Comparison of ENCODE assay signal across 9 mouse cellular contexts in genomic region chr19:45812673-45813252, GRCm38 (mm10). TPM values are rescaled to one million over a fixed set of nuclear protein-coding genes. Genes with fewer than 3 reads are reported as not detected.
A peak's percentile ranks its signal among the peaks of the same experiment; 100 is the strongest.
DNase-seq lines count a peak whose midpoint lies in the region; ATAC-seq and TF ChIP-seq lines count a peak whose summit lies in the region.
"Had no signal": no experiment of that assay in that cellular context is flagged by ENCODE, and none has a peak within 500 bp of the region (broad histone marks: within the 10 kb centered on the region; RNA-seq: fewer than 3 reads in every experiment).

No protein-coding gene starts in this region.

- H3K9ac ChIP-seq in CH12.LX (ENCODE audit: insufficient read depth, low read depth), result 0 out of 2 replicates have a peak overlapping the region, but pooled peaks have one; percentile 39
- H3K9ac ChIP-seq in forebrain, embryonic 14.5 days (ENCODE audit: low read length), result peak overlapping the region; percentile 33
- H3K9ac ChIP-seq in liver, postnatal 0 days (replicated peaks), result no peak overlapping the region

- no peak overlapping the region for H3K4me3 ChIP-seq in CH12.LX (replicated peaks in 1 of 3; ENCODE audit: low read depth in 2 of 3, low read length in 2 of 3, poor library complexity in 1 of 3)
- H3K4me3 ChIP-seq in forebrain, embryonic 14.5 days (ENCODE audit: low read depth, low read length), result peak overlapping the region; percentile 22
- H3K4me3 ChIP-seq in liver, postnatal 0 days (ENCODE audit: low read depth, low read length), result peak overlapping the region; percentile 26; the same call in 1 of the 2 replicates

- 17% methylated on average over 8 of the region's 8 CpGs for WGBS in forebrain, embryonic 14.5 days
- 18% methylated on average over 8 of the region's 8 CpGs for WGBS in liver, postnatal 0 days (ENCODE audit: insufficient replicate concordance)

- H3K36me3 ChIP-seq in CH12.LX (replicated peaks in 1 of 2; ENCODE audit: control insufficient read depth in 1 of 2, insufficient read depth in 1 of 2, low read length in 1 of 2), result no peaks in the 10 kb centered on the region
- H3K36me3 ChIP-seq in forebrain, embryonic 14.5 days (ENCODE audit: control insufficient read depth, insufficient read depth, low read length), result no peaks in the 10 kb centered on the region
- H3K36me3 ChIP-seq in liver, postnatal 0 days (replicated peaks; ENCODE audit: insufficient read depth, low read length), result no peaks in the 10 kb centered on the region

- TF ChIP-seq EP300 in CH12.LX (IDR thresholded peaks at IDR 0.05; ENCODE audit: low read length), result no peak
- TF ChIP-seq EP300 in liver, postnatal 0 days (IDR thresholded peaks at IDR 0.05; ENCODE audit: low read depth), result no peak

- TF ChIP-seq RAD21 in CH12.LX (IDR thresholded peaks at IDR 0.05; ENCODE audit: low read depth, low read length), result no peak

- no peaks in the 10 kb centered on the region for H3K27me3 ChIP-seq in CH12.LX (replicated peaks)
- H3K27me3 ChIP-seq in forebrain, embryonic 14.5 days (replicated peaks; ENCODE audit: control insufficient read depth, insufficient read depth, low read length), result no peaks in the 10 kb centered on the region
- H3K27me3 ChIP-seq in liver, postnatal 0 days (ENCODE audit: insufficient read depth, low read length), result peaks cover 30% of the 10 kb centered on the region

- no peaks in the 10 kb centered on the region for H3K79me2 ChIP-seq in CH12.LX (replicated peaks; ENCODE audit: control insufficient read depth, extremely low read depth, insufficient read depth, poor library complexity, severe bottlenecking)

- DNase-seq in heart, adult 11 months, result peak; percentile 81
- no peak for DNase-seq in heart, adult 8-10 months (ENCODE audit: low spot score)
- no peak for DNase-seq in CH12.LX (ENCODE audit: extremely low read depth)
- peak; percentile 64 for DNase-seq in forebrain, embryonic 14.5 days (ENCODE audit: low spot score)
- DNase-seq in liver, postnatal 0 days, result no peak
- no peak for DNase-seq in thymus, postnatal 4 days
- no peak for DNase-seq in right cerebral cortex, postnatal 4 days

- dilution Hi-C loops in CH12.LX (cut with MboI; ENCODE audit: extremely low pct_ligation_motif_present, extremely low pct_unique_long_range_greater_than_20kb, low sequenced_read_pairs), result no loop called here

- H3K27ac ChIP-seq in CH12.LX (ENCODE audit: insufficient read depth, low read depth), result no peak overlapping the region
- H3K27ac ChIP-seq in forebrain, embryonic 14.5 days (ENCODE audit: low read depth, low read length), result no peak overlapping the region
- H3K27ac ChIP-seq in liver, postnatal 0 days (ENCODE audit: low read depth), result no peak overlapping the region

- no peaks in the 10 kb centered on the region for H3K9me3 ChIP-seq in CH12.LX (replicated peaks; ENCODE audit: low read length)
- no peaks in the 10 kb centered on the region for H3K9me3 ChIP-seq in forebrain, embryonic 14.5 days (replicated peaks; ENCODE audit: control insufficient read depth, low read length)
- H3K9me3 ChIP-seq in liver, postnatal 0 days (ENCODE audit: low read length), result no peaks in the 10 kb centered on the region

- H3K4me2 ChIP-seq in CH12.LX (ENCODE audit: insufficient read depth, low read depth, poor library complexity, severe bottlenecking), result peak overlapping the region; percentile 90
- H3K4me2 ChIP-seq in forebrain, embryonic 14.5 days (ENCODE audit: low read length), result peak overlapping the region; percentile 50
- H3K4me2 ChIP-seq in liver, postnatal 0 days (ENCODE audit: low read depth, low read length), result peak overlapping the region; percentile 71

- no peak for ATAC-seq in forebrain, embryonic 14.5 days
- ATAC-seq in liver, postnatal 0 days, result no peak
- ATAC-seq in erythroid progenitor cell, adult 5-6 weeks (replicated peaks; ENCODE audit: low FRiP score, poor library complexity, severe bottlenecking), result no peak

- H3K4me1 ChIP-seq in CH12.LX (ENCODE audit: control insufficient read depth in 1 of 2, insufficient read depth in 2 of 2), result peaks cover 0 to 15% of the 10 kb centered on the region in 2 experiments; a peak in 2 of 4 replicates
- peaks cover 18% of the 10 kb centered on the region for H3K4me1 ChIP-seq in forebrain, embryonic 14.5 days (ENCODE audit: control insufficient read depth, insufficient read depth, low read length)
- H3K4me1 ChIP-seq in liver, postnatal 0 days (ENCODE audit: insufficient read depth), result peaks cover 18% of the 10 kb centered on the region

- TF ChIP-seq CTCF in CH12.LX (conservative IDR thresholded peaks at IDR 0.05 in 1 of 2, IDR thresholded peaks at IDR 0.05 in 1 of 2; ENCODE audit: low read depth in 2 of 2, low read length in 2 of 2), result no peak; a peak in 1 of 4 replicates
- TF ChIP-seq CTCF in liver, postnatal 0 days (IDR thresholded peaks at IDR 0.05; ENCODE audit: low read depth), result no peak

- TF ChIP-seq POLR2A in CH12.LX (IDR thresholded peaks at IDR 0.05; ENCODE audit: low read depth, low read length), result no peak

- in situ Hi-C loops in CH12.LX (cut with MboI; ENCODE audit: low pct_ligation_motif_present, low pct_unique_long_range_greater_than_20kb, low sequenced_read_pairs), result loop anchor here (5.0 kb wide), 1 partner anchor 135 kb away; no protein-coding TSS in a partner anchor

TF ChIP-seq in CH12.LX, 34 proteins besides CTCF, POLR2A, EP300 and RAD21:
- TF ChIP-seq JUN (IDR thresholded peaks at IDR 0.05; ENCODE audit: insufficient read depth, low read depth, low read length), result no peak
- TF ChIP-seq MAFK (IDR thresholded peaks at IDR 0.05; ENCODE audit: insufficient replicate concordance, low read length), result no peak
- no peak for TF ChIP-seq UBTF (IDR thresholded peaks at IDR 0.05; ENCODE audit: low read depth, low read length)
- TF ChIP-seq ELF1 (IDR thresholded peaks at IDR 0.05; ENCODE audit: low read depth, low read length), result no peak
- TF ChIP-seq ZNF384 (IDR thresholded peaks at IDR 0.05; ENCODE audit: low read depth, low read length), result no peak
- no peak for TF ChIP-seq JUND (conservative IDR thresholded peaks at IDR 0.05; ENCODE audit: low read depth, low read length)
- TF ChIP-seq CHD1 (IDR thresholded peaks at IDR 0.05; ENCODE audit: low read depth, low read length), result no peak
- no peak for TF ChIP-seq GABPA (IDR thresholded peaks at IDR 0.05; ENCODE audit: insufficient replicate concordance, low read depth, low read length)
- TF ChIP-seq MYC (IDR thresholded peaks at IDR 0.05; ENCODE audit: low read depth, low read length), result no peak
- no peak for TF ChIP-seq SMC3 (IDR thresholded peaks at IDR 0.05; ENCODE audit: low read depth, low read length)
- TF ChIP-seq RCOR1 (conservative IDR thresholded peaks at IDR 0.05; ENCODE audit: low read depth, low read length), result no peak
- TF ChIP-seq MAZ (IDR thresholded peaks at IDR 0.05; ENCODE audit: low read depth, low read length), result no peak
- no peak for TF ChIP-seq USF1 (IDR thresholded peaks at IDR 0.05; ENCODE audit: low read depth, low read length)
- TF ChIP-seq NRF1 (IDR thresholded peaks at IDR 0.05; ENCODE audit: low read depth, low read length), result no peak
TF ChIP-seq in CH12.LX: peak in this region for 0.

RNA-seq across cellular contexts. Expression of gene Kcnip2, which starts 3.1 kb away (rescaled TPM):
- total RNA-seq in heart, adult 8-10 months (2022), result 100 to 1,000 TPM; 173 to 231 (median 203) TPM
- total RNA-seq in CH12.LX (2012; rRNA removed) (not detected in 2 replicates), CH12.LX (2014; rRNA removed) (not detected in 2 replicates)
- not detected in 2 replicates for polyA plus RNA-seq in CH12.LX (2012; ENCODE audit: insufficient read length, low read depth)
- polyA plus RNA-seq in forebrain, embryonic 14.5 days (2014; fragmentation: Nextera tagmentation; extraction: Ambion mirVana), result 4.6 and 6.8 TPM in 2 replicates
- 0.59 and 0.71 TPM in 2 replicates for polyA plus RNA-seq in liver, postnatal 0 days (2015; fragmentation: Nextera tagmentation; extraction: Ambion mirVana)
- total RNA-seq in erythroid progenitor cell, adult 5-6 weeks (2015; ENCODE audit: low replicate concordance), result not detected in 2 replicates
- total RNA-seq in erythroid progenitor cell, adult 5-6 weeks (2017; ENCODE audit: low replicate concordance), result 0.26 TPM in 1 of 2 replicates, not detected in the other
- polyA plus RNA-seq: C2C12 had no signal

RNA-seq across cellular contexts. Expression of gene Mgea5, which starts 29.1 kb away (rescaled TPM):
- 10 to 100 TPM; 70.7 to 85.5 (median 82.4) TPM for total RNA-seq in heart, adult 8-10 months (2022)
- total RNA-seq in CH12.LX (2012; rRNA removed) (63.9 and 69.8 TPM in 2 replicates), CH12.LX (2014; rRNA removed) (69.4 and 78.7 TPM in 2 replicates)
- 66.4 and 68.7 TPM in 2 replicates for polyA plus RNA-seq in CH12.LX (2012; ENCODE audit: insufficient read length, low read depth)
- 70.2 and 77.0 TPM in 2 replicates for polyA plus RNA-seq in forebrain, embryonic 14.5 days (2014; fragmentation: Nextera tagmentation; extraction: Ambion mirVana)
- 10.3 and 10.8 TPM in 2 replicates for polyA plus RNA-seq in liver, postnatal 0 days (2015; fragmentation: Nextera tagmentation; extraction: Ambion mirVana)
- total RNA-seq in erythroid progenitor cell, adult 5-6 weeks (2015; ENCODE audit: low replicate concordance), result 106 and 118 TPM in 2 replicates
- total RNA-seq in erythroid progenitor cell, adult 5-6 weeks (2017; ENCODE audit: low replicate concordance), result 181 and 220 TPM in 2 replicates

Comparison
In these comparisons a context has a peak if more than half of its experiments do, and no peak if none do; other contexts are left out.
1. DNase-seq: peak in heart, adult 11 months (single experiment) and forebrain, embryonic 14.5 days (single experiment); none in heart, adult 8-10 months (single experiment), CH12.LX (single experiment), liver, postnatal 0 days (single experiment), thymus, postnatal 4 days (single experiment) and right cerebral cortex, postnatal 4 days (single experiment).
2. H3K4me3 ChIP-seq: peak in forebrain, embryonic 14.5 days (single experiment) and liver, postnatal 0 days (single experiment); none in CH12.LX (0 of 3).
3. RNA of gene Kcnip2, which starts 3.1 kb away (total RNA-seq): 173 to 231 TPM in heart, adult 8-10 months; 0.26 TPM in erythroid progenitor cell, adult 5-6 weeks and not detected in CH12.LX; every median in the first group is over 10 times any median in the second.
4. Peak in every context shown above with its lines, with median percentiles within 50 percentile points of each other: H3K4me2 ChIP-seq.